Mouse (Mus musculus) hindbrain, embryonic 12.5 days (tissue): ENCODE measurements around the gene Gm21972. TPM values are rescaled to one million over a fixed set of nuclear protein-coding genes. Genes with fewer than 3 reads are reported as not detected.

ENCODE experiments used
- ATAC-seq: fragments of 200-750 bp; cut with Nextera tagmentation; 2 replicates; pipeline ENCODE4 v1.8.0; 2017; ENCODE audit warnings: moderate TSS enrichment; ENCODE audit not compliant: low FRiP score
- H3K27ac ChIP-seq: fragments of 300-500 bp; sonication (generic); 2 replicates; pipeline ENCODE4 v1.5.1; 2016; ENCODE audit warnings: mild to moderate bottlenecking
- H3K27me3 ChIP-seq: fragments of 300-500 bp; sonication (generic); 2 replicates; pipeline ENCODE4 v1.6.1; 2016; ENCODE audit warnings: mild to moderate bottlenecking
- H3K36me3 ChIP-seq: fragments of 300-500 bp; sonication (generic); 2 replicates; pipeline ENCODE4 v1.6.1; 2016; ENCODE audit warnings: mild to moderate bottlenecking
- H3K4me1 ChIP-seq: fragments of 300-500 bp; sonication (generic); 2 replicates; pipeline ENCODE4 v1.6.1; 2016
- H3K4me2 ChIP-seq: fragments of 300-500 bp; sonication (generic); replicated peaks from 2 replicates; pipeline ENCODE4 v1.6.1; 2016; ENCODE audit warnings: mild to moderate bottlenecking
- H3K4me3 ChIP-seq: fragments of 300-500 bp; sonication (generic); 2 replicates; pipeline ENCODE4 v1.5.1; 2016; ENCODE audit warnings: mild to moderate bottlenecking
- H3K9ac ChIP-seq: fragments of 300-500 bp; sonication (generic); 2 replicates; pipeline ENCODE4 v1.6.1; 2016; ENCODE audit warnings: mild to moderate bottlenecking, moderate library complexity
- H3K9me3 ChIP-seq: fragments of 300-500 bp; sonication (generic); replicated peaks from 2 replicates; pipeline ENCODE4 v1.6.1; 2016; ENCODE audit warnings: mild to moderate bottlenecking
- WGBS: fragments of 180-500 bp; shearing (Covaris S2); methylation state at CpG from one replicate; pipeline ENCODE4 v1.1.7; 2016; 5-methylcytosine and 5-hydroxymethylcytosine counted together
- polyA plus RNA-seq: library from polyadenylated mRNA; unstranded; fragments of >200 nt; fragmentation: Nextera tagmentation; extraction: Ambion mirVana; gene quantifications from 2 replicates; pipeline ENCODE4 v1.2.1, GENCODE M21; 2016

Gm21972 gene
- polyA plus RNA-seq, 1 experiment from 2014 or later = 0.65 TPM

DNA sequence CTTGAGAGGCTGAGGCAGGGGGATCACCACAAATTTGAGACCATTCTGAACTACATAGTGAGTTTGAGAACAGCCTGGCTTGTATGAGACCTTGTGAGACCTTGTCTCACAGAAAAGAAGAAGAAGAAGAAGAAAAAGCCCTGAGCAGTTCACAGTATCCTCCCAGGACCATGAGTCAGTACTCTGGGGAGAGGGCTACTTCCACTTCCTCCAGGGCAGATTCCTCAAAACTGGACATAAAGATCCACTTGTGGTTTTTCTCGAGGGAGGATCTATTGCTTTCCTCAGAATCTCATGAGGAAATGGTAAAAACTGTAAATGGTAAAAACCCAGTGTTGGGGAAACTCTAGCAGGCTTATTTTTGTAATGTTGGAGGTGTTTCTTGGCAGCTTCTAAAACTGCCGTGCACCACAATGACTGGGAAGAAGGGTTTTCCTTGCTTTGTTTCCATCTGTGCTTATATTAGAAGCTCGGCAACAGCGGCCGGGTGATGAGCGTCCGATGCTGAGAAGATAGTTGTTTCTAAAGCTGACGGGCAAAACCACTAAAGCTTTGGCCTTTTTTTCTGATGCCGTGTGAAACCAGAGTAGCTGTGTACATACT is 69.3 kb downstream of the Gm21972 start:
- H3K4me3 ChIP-seq = no peak overlapping the region
- 90% methylated on average over 9 of the region's 9 CpGs for WGBS
- H3K4me2 ChIP-seq = no peak overlapping the region
- H3K27me3 ChIP-seq = no peaks in the 10 kb centered on the region
- H3K36me3 ChIP-seq = peaks cover 85% of the 10 kb centered on the region
- H3K9ac ChIP-seq = no peak overlapping the region
- H3K4me1 ChIP-seq = no peaks in the 10 kb centered on the region
- no peak overlapping the region for H3K27ac ChIP-seq
- H3K9me3 ChIP-seq = no peaks in the 10 kb centered on the region
- ATAC-seq = no peak

DNA sequence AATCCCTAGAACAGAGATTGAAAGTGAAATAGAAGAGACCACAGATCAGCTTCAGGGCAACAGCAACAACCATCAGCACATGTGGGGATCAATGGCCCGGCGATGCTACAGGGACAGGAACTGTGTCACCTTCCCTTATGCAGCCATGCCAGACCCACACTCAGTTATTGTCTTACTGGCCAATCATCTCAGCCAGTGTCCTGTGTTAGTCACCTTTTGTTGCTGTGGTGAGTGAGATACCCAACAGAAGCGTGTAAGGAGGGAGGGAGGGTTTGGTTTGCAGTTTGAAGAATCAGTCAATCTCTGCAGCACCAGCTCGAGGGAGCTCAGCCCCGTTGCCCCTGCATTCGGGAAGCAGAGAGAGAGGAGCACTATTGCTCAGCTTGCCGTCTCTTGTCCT is 77.2 kb downstream of the Gm21972 start:
- 85% methylated on average over 7 of the region's 7 CpGs for WGBS
- no peaks in the 10 kb centered on the region for H3K27me3 ChIP-seq
- no peak overlapping the region for H3K4me3 ChIP-seq
- no peaks in the 10 kb centered on the region for H3K4me1 ChIP-seq
- no peak overlapping the region for H3K4me2 ChIP-seq
- no peak for ATAC-seq
- no peak overlapping the region for H3K27ac ChIP-seq
- H3K9me3 ChIP-seq = no peaks in the 10 kb centered on the region
- H3K36me3 ChIP-seq = peaks cover 63% of the 10 kb centered on the region
- no peak overlapping the region for H3K9ac ChIP-seq

DNA sequence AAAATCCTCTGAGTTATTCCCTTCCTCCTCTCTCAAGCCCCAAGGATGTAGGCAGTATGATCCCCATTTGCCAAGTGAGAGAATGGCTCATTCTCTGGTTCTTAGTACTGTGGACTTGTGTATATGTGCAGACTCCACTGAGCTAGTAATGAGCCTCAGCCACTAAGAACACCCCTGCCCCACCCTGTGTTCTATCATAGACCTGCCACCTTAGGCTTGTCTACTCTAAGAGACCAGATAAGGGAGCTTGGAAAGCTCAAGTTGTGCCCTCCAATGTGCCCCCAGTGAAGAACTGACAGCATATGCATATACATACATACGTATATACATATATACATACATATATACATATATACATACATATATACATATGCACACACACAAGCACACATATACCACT is 78.1 kb downstream of the Gm21972 start:
- WGBS = 100% methylated on average over 1 of the region's 1 CpGs
- no peak overlapping the region for H3K9ac ChIP-seq
- H3K36me3 ChIP-seq = peaks cover 59% of the 10 kb centered on the region
- no peak for ATAC-seq
- H3K4me3 ChIP-seq = no peak overlapping the region
- H3K4me1 ChIP-seq = no peaks in the 10 kb centered on the region
- no peak overlapping the region for H3K27ac ChIP-seq
- no peak overlapping the region for H3K4me2 ChIP-seq
- no peaks in the 10 kb centered on the region for H3K27me3 ChIP-seq
- H3K9me3 ChIP-seq = no peaks in the 10 kb centered on the region

Other genes starting within 250 kb of the Gm21972 start
- 169 and 173 TPM in 2 replicates for gene Itm2c, start 239.4 kb upstream of the Gm21972 start, polyA plus RNA-seq
- 1.3 and 1.6 TPM in 2 replicates for gene 4933407L21Rik, start 205.2 kb upstream of the Gm21972 start, polyA plus RNA-seq
- gene Gpr55, start 172.6 kb upstream of the Gm21972 start, polyA plus RNA-seq = 0.09 TPM in 1 of 2 replicates, not detected in the other
- gene Spata3, start 116.8 kb upstream of the Gm21972 start, polyA plus RNA-seq = 0.25 TPM in 1 of 2 replicates, not detected in the other
- gene 2810459M11Rik, start 87.8 kb upstream of the Gm21972 start, polyA plus RNA-seq = 0.39 and 1.5 TPM in 2 replicates
- gene Psmd1, start 69.2 kb upstream of the Gm21972 start, polyA plus RNA-seq = 196 TPM in 2 replicates
- 0.66 and 0.86 TPM in 2 replicates for gene Htr2b, start 21.7 kb upstream of the Gm21972 start, polyA plus RNA-seq
- 38.0 and 39.8 TPM in 2 replicates for gene Armc9, start 21.1 kb downstream of the Gm21972 start, polyA plus RNA-seq
- 4.0 and 4.5 TPM in 2 replicates for gene B3gnt7, start 169.2 kb downstream of the Gm21972 start, polyA plus RNA-seq
- 345 and 366 TPM in 2 replicates for gene Ncl, start 225.8 kb downstream of the Gm21972 start, polyA plus RNA-seq